ENCODE assay signal across 26 mouse cellular contexts in genomic region chr7:73414192-73414591, GRCm38 (mm10). TPM values are rescaled to one million over a fixed set of nuclear protein-coding genes. Genes with fewer than 3 reads are reported as not detected.
A peak's percentile ranks its signal among the peaks of the same experiment; 100 is the strongest.
DNase-seq lines count a peak whose midpoint lies in the region; ATAC-seq and TF ChIP-seq lines count a peak whose summit lies in the region.
"Had no signal": no experiment of that assay in that cellular context is flagged by ENCODE, and none has a peak within 500 bp of the region (broad histone marks: within the 10 kb centered on the region; RNA-seq: fewer than 3 reads in every experiment).

No protein-coding gene starts in this region.

- TF ChIP-seq CTCF in midbrain, postnatal 0 days (IDR thresholded peaks at IDR 0.05) = no peak

- 63% methylated on average over 14 of the region's 14 CpGs for WGBS in hindbrain, embryonic 15.5 days
- WGBS in hindbrain, embryonic 10.5 days = 88% methylated on average over 14 of the region's 14 CpGs
- WGBS in midbrain, postnatal 0 days = 77% methylated on average over 14 of the region's 14 CpGs
- WGBS in midbrain, embryonic 16.5 days = 86% methylated on average over 14 of the region's 14 CpGs

- peak; percentile 76 to 87 for DNase-seq in cerebellum, postnatal 10 days
- no peak for DNase-seq in cerebellum, adult 9-10 months
- DNase-seq in hindbrain, embryonic 10.5 days (ENCODE audit: low spot score) = no peak
- peak; percentile 80 for DNase-seq in midbrain, postnatal 0 days (ENCODE audit: low spot score)
- no peak for DNase-seq in thymus, postnatal 36 days
- DNase-seq: adrenal gland, postnatal 36 days; cerebellum, adult 11 months; cerebellum, postnatal 25 days; embryo, embryonic 11 days; heart, postnatal 4 days; kidney, adult 9 months; layer of hippocampus, postnatal 36 days; thymus, postnatal 25 days had no signal

- H3K4me3 ChIP-seq in hindbrain, embryonic 15.5 days = no peak overlapping the region
- no peak overlapping the region for H3K4me3 ChIP-seq in hindbrain, embryonic 10.5 days
- H3K4me3 ChIP-seq in midbrain, postnatal 0 days (ENCODE audit: low read depth, low read length) = no peak overlapping the region
- H3K4me3 ChIP-seq in midbrain, embryonic 16.5 days (ENCODE audit: low read depth, low read length) = no peak overlapping the region
- H3K4me3 ChIP-seq: embryonic facial prominence, embryonic 15.5 days; heart, embryonic 10.5 days; intestine, embryonic 15.5 days; layer of hippocampus, adult 2 months; lung, embryonic 15.5 days; stomach, embryonic 15.5 days had no signal

- no peak overlapping the region for H3K4me2 ChIP-seq in hindbrain, embryonic 15.5 days
- H3K4me2 ChIP-seq in midbrain, postnatal 0 days (ENCODE audit: low read depth, low read length, poor library complexity, severe bottlenecking) = no peak overlapping the region
- H3K4me2 ChIP-seq in midbrain, embryonic 16.5 days (ENCODE audit: low read length) = no peak overlapping the region
- H3K4me2 ChIP-seq: embryonic facial prominence, embryonic 15.5 days; intestine, embryonic 15.5 days; lung, embryonic 15.5 days; stomach, embryonic 15.5 days had no signal

- H3K4me1 ChIP-seq in hindbrain, embryonic 15.5 days (replicated peaks) = peaks cover 39% of the 10 kb centered on the region
- H3K4me1 ChIP-seq in hindbrain, embryonic 10.5 days (replicated peaks) = peaks cover 76% of the 10 kb centered on the region
- H3K4me1 ChIP-seq in midbrain, postnatal 0 days (ENCODE audit: insufficient read depth, low read length) = no peaks in the 10 kb centered on the region
- peaks cover 3% of the 10 kb centered on the region; the same call in 1 of the 2 replicates for H3K4me1 ChIP-seq in midbrain, embryonic 16.5 days (ENCODE audit: control insufficient read depth, insufficient read depth, low read length)

- H3K9me3 ChIP-seq in hindbrain, embryonic 15.5 days = no peaks in the 10 kb centered on the region
- H3K9me3 ChIP-seq in hindbrain, embryonic 10.5 days = no peaks in the 10 kb centered on the region
- H3K9me3 ChIP-seq in midbrain, postnatal 0 days (ENCODE audit: low read length) = no peaks in the 10 kb centered on the region
- no peaks in the 10 kb centered on the region for H3K9me3 ChIP-seq in midbrain, embryonic 16.5 days (replicated peaks; ENCODE audit: control insufficient read depth, low read length, poor library complexity, severe bottlenecking)
- H3K9me3 ChIP-seq: embryonic facial prominence, embryonic 15.5 days; heart, embryonic 10.5 days; intestine, embryonic 15.5 days; lung, embryonic 15.5 days; stomach, embryonic 15.5 days had no signal

- H3K27me3 ChIP-seq in hindbrain, embryonic 15.5 days = no peaks in the 10 kb centered on the region
- H3K27me3 ChIP-seq in hindbrain, embryonic 10.5 days (ENCODE audit: insufficient read depth, poor library complexity, severe bottlenecking) = no peaks in the 10 kb centered on the region
- no peaks in the 10 kb centered on the region for H3K27me3 ChIP-seq in midbrain, postnatal 0 days (ENCODE audit: insufficient read depth, low read length)
- no peaks in the 10 kb centered on the region for H3K27me3 ChIP-seq in midbrain, embryonic 16.5 days (ENCODE audit: control insufficient read depth, insufficient read depth, low read depth, low read length)
- H3K27me3 ChIP-seq: embryonic facial prominence, embryonic 15.5 days; intestine, embryonic 15.5 days; lung, embryonic 15.5 days; stomach, embryonic 15.5 days had no signal

- H3K9ac ChIP-seq in hindbrain, embryonic 15.5 days = no peak overlapping the region
- H3K9ac ChIP-seq in midbrain, postnatal 0 days (replicated peaks; ENCODE audit: low read length, poor library complexity, severe bottlenecking) = no peak overlapping the region
- no peak overlapping the region for H3K9ac ChIP-seq in midbrain, embryonic 16.5 days (ENCODE audit: low read depth, low read length)
- H3K9ac ChIP-seq: embryonic facial prominence, embryonic 15.5 days; intestine, embryonic 15.5 days; liver, embryonic 14.5 days; lung, embryonic 15.5 days; stomach, embryonic 15.5 days had no signal

- H3K36me3 ChIP-seq in hindbrain, embryonic 15.5 days = peaks cover 15% of the 10 kb centered on the region
- peaks cover 100% of the 10 kb centered on the region for H3K36me3 ChIP-seq in hindbrain, embryonic 10.5 days
- H3K36me3 ChIP-seq in midbrain, postnatal 0 days (ENCODE audit: insufficient read depth, low read length) = peaks cover 24% of the 10 kb centered on the region; the same call in 1 of the 2 replicates
- H3K36me3 ChIP-seq in midbrain, embryonic 16.5 days (ENCODE audit: control insufficient read depth, insufficient read depth, low read length) = peaks cover 15% of the 10 kb centered on the region
- H3K36me3 ChIP-seq: intestine, embryonic 15.5 days had no signal

- peak overlapping the region; percentile 56; the same call in 1 of the 2 replicates for H3K27ac ChIP-seq in hindbrain, embryonic 15.5 days (replicated peaks)
- no peak overlapping the region for H3K27ac ChIP-seq in hindbrain, embryonic 10.5 days
- no peak overlapping the region for H3K27ac ChIP-seq in midbrain, postnatal 0 days (ENCODE audit: low read depth, low read length)
- H3K27ac ChIP-seq in midbrain, embryonic 16.5 days (ENCODE audit: low read length) = no peak overlapping the region
- H3K27ac ChIP-seq: embryonic facial prominence, embryonic 15.5 days; heart, embryonic 10.5 days; intestine, embryonic 15.5 days; layer of hippocampus, adult 2 months; liver, embryonic 14.5 days; lung, embryonic 15.5 days; stomach, embryonic 15.5 days had no signal

- ATAC-seq in hindbrain, embryonic 15.5 days (ENCODE audit: low FRiP score, low read depth) = peak; percentile 17
- ATAC-seq in midbrain, postnatal 0 days (ENCODE audit: low FRiP score) = no peak
- no peak for ATAC-seq in midbrain, embryonic 16.5 days
- ATAC-seq: CD4-positive, CD25-positive, alpha-beta regulatory T cell, adult 4 months; forebrain, embryonic 14.5 days; intestine, embryonic 15.5 days had no signal

RNA-seq across cellular contexts. Expression of gene Rgma, which starts 38.9 kb away (rescaled TPM):
- 39.5 and 45.1 TPM in 2 replicates for polyA plus RNA-seq in hindbrain, embryonic 15.5 days (2015; fragmentation: Nextera tagmentation; extraction: Ambion mirVana)
- polyA plus RNA-seq in hindbrain, embryonic 10.5 days (2016; fragmentation: Nextera tagmentation; extraction: Ambion mirVana) = 38.4 and 51.1 TPM in 2 replicates
- 129 and 160 TPM in 2 replicates for total RNA-seq in midbrain, postnatal 0 days (2014; rRNA removed)
- polyA plus RNA-seq in midbrain, postnatal 0 days (2015; fragmentation: Nextera tagmentation; extraction: Ambion mirVana) = 42.7 and 42.9 TPM in 2 replicates
- 38.4 and 38.6 TPM in 2 replicates for polyA plus RNA-seq in midbrain, embryonic 16.5 days (2015; fragmentation: Nextera tagmentation; extraction: Ambion mirVana)
- total RNA-seq: granulocyte monocyte progenitor cell, adult 5-6 weeks; neutrophil, adult 5-6 weeks had no signal
- polyA plus RNA-seq: CD4-positive, CD25-positive, alpha-beta regulatory T cell, adult 4 months had no signal

Comparison
In these comparisons a context has a peak if more than half of its experiments do, and no peak if none do; other contexts are left out.
1. DNase-seq: peak in cerebellum, postnatal 10 days (2 of 2) and midbrain, postnatal 0 days (single experiment); none in cerebellum, adult 9-10 months (single experiment), hindbrain, embryonic 10.5 days (single experiment) and thymus, postnatal 36 days (0 of 2).